Mouse (Mus musculus) ovary, postnatal 36 days (tissue): ENCODE data around the gene Gng8.
A peak's percentile ranks its signal among the peaks of the same experiment; 100 is the strongest.

Experiments used
- DNase-seq: peaks from one replicate; pipeline ENCODE4 v3.0.0; 2022; ENCODE audit warnings: low spot score, mixed read lengths

The Gng8 gene

GRCm38 (mm10) chr7:16876006-16876405, 15.6 kb upstream of the Gng8 start:
- no peak for DNase-seq

DNA sequence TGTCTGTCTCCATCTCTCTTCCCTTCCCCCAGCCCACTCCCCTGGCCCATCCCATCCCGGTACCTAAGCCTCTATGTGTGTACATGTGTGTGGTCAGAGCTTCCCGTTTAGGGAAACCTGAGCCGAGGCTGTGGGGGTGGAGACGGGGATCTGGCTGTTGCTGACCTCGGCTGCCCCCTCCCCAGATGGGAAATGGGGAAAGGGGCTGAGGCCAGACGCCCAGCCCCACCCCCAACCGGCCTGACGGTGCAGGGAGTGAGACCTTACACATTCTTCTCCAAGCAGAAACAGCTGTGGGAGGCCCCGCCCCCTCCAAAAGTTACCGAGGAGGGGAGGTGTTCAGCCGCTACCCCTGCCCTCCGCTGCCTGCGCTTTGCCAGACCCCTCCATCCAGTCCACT, 15.0 kb upstream of the Gng8 start:
- no peak for DNase-seq

DNA sequence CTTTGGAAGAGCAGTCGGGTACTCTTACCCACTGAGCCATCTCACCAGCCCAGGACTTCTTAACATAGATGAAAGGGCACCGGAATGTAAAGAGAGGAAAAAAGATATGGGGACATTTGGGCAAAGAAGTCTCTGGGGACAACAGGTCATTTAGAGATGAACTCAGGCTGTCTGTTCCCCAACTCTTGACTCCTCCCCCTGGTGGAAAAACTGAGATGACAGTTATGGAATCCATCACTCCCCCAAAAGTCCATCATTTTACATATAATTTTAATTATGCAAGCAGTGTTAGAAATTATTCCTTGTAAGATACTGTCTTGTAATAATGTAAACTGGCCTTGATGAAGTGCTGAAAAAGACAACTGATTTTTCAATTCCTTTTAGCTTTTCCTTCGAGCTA, 13.9 kb upstream of the Gng8 start:
- DNase-seq: no peak

DNA sequence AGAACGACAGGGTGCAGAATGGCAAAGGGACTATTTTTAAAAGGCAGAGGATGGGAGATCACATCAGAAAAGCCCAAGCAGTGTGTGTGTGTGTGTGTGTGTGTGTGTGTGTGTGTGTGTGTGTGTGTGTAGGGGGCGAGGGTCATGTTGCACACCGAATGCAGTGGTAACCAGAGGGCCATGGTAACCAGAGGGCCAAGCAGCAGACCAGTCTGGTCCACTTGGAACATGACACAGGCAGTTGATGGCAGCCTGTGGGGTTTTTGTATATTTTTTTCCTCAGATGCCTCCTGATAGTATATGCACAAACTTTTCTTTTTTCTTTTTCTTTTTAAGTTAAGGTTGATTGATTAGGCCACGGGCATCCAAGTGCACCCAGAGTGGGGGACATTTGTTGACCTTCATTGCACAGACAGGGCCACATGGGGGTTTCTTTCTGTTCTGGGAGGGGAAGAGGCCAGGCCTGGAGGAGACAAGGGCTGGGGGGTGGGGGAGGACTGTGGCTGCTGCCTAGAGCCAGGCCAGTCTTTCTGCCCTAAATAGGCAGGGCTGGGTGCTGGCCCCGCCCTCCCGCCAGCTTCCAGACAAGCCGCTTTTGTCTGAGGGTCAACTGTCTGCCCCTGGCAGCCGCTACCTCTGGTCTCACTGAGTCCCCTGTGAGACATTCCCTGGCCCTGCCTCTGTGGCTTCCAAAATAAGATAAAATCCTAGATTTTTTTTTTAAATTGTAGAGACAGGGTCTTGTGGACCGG, 11.6 kb upstream of the Gng8 start:
- DNase-seq: peak; percentile 47

- no peak for DNase-seq
Measured at GRCm38 (mm10) chr7:16880615-16881014, 11.0 kb upstream of the Gng8 start.

- DNase-seq: no peak
Measured at GRCm38 (mm10) chr7:16883162-16883561, 8.4 kb upstream of the Gng8 start.

GRCm38 (mm10) chr7:16884334-16884733, 7.3 kb upstream of the Gng8 start:
- no peak for DNase-seq

DNA sequence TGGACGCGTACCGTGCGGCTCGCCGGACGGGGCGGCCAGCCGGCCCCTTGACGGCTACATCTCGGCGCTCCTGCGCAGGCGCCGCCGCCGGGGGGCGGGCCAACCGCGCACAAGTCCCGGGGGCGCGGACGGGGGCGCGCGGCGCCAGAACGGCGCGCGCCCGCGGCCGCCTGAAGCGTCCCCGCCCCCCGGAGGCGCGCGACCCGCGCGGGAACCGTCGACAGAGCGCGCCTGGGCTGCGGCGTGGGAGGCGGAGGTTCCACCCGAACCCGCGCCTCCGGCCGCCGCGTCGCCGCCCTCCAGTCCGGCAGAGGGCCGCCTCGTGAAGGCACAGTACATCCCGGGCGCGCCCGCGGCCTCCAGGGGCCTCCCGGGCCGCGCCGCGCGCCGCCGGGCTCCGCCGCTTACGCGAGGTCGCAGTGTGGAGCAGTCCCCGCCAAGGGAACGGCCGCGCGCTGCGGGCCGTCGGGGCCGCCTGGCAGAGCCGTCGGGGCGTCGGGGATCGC, 6.3 kb upstream of the Gng8 start:
- no peak for DNase-seq

GRCm38 (mm10) chr7:16885905-16886304, 5.7 kb upstream of the Gng8 start:
- no peak for DNase-seq

DNA sequence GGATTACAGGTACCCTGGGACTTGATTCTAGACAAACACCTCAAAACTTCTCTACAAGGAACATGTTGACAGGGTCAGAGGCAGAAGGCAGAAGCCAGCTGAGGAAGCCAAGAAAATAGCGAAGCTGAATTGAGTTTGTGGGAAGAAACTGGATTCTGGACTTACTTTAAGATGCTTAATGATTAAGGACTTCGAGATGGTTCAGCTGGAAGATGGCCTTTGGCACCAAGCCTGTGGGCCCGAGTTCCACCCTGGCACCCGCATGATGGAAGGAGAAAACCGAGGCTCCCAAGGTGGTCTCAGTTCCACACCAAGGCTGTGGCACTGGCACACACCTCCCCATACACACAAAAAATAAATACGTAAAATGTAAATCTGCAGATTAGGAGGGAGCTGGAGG, 1.1 kb upstream of the Gng8 start:
- DNase-seq: no peak

DNA sequence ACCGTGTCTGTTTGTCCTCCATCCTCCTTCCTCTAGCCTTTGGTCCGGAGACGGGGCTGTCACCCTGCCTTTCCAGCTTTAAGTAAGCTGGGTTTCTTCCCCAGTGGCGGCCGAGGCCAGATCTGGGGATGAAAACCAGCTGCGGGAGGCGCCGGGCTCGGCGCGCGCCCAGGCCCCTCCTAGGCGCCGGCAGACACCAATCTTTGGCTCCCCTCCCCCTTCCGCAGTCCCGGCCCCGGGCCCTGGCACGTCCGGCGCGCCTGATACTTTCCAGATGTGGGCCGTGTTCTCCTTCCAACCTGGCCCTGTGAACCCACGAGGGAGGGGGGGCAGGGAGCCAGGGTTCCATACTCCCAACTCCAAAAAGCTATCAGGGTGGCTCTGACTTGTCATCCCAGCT, 642 bp upstream of the Gng8 start:
- peak; percentile 74 for DNase-seq

DNA sequence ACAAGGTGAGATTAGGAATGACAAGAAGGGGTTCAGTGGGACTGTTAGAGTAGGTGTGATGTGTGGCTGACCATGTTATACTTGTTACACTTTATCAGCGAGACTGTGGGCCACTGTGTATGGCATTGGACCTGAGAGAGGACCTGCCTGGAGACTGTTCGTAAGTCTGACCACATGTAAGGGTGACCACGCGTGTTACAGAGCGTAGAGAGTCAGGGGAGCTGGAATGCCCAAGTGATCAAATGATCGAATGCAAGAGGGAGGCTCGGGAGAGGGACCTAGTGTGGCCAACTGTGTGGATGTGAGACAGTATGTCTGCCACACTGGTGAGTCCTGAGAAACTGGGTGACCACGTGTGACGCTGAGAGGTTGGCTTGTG, 755 bp downstream of the Gng8 start:
- DNase-seq: no peak

- no peak for DNase-seq
Measured at GRCm38 (mm10) chr7:16893612-16894011, 2.0 kb downstream of the Gng8 start.

DNA sequence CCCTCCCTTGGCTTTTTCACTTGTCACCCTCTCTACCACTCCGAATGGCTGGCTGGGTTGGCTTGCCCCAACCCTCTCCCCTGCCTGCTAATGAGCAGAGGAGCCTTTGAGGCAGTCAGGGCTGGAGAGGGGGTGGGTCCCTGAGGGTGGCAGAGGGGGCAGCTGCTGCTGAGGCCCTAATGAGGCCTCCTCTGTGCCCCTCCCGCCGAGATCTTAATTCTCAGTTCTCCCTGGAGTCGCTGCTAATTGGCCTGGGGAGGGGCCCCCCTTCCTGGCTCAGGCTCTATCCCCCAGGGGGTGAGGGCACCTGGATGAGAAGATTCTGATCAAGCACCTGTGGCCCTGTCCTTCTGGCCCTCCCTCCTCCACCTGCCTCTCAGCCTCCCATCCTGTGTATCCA, 2.7 kb downstream of the Gng8 start:
- no peak for DNase-seq

- DNase-seq: peak; percentile 72
Measured at GRCm38 (mm10) chr7:16895000-16895399, 3.4 kb downstream of the Gng8 start.

DNA sequence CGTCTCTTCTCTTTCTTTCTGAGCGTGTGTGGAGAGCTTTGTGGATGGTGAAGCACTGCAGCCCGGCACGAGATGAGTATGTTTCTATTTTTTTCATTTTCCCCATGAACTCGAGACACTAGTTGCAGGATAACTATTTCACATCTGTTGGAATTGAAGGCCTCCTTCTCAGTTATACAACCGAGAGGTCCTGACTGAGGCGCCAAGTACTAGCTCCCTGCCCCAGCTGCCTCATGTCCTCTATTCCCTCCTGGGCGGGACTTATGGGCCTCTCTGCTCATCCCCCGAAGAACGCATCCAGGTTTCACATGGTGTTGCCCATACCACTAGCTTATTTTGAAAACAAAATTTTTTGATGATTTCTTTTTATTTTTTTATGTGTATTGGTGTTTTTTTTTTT, 3.9 kb downstream of the Gng8 start:
- no peak for DNase-seq

DNA sequence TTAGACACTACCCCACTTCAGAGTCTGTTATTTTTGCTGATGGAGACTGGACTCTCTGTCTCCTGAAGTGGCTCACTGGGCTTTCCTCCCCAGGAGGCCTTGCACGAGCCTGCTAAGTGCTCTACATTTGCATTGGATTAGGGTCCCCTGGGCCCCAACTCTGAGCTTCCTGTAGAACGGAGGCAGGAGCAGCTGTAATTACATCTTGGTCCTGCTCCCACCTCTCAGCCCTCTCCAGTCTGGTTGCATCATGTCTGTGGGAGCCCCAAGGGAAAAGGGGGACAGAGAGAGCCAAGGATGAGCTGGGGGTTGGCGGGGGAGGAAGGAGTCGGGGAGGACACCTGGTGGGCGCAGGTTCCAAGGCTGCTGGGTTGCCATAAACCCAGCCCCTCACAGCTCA, 8.9 kb downstream of the Gng8 start:
- no peak for DNase-seq

- no peak for DNase-seq
Measured at GRCm38 (mm10) chr7:16903439-16903955, 11.9 kb downstream of the Gng8 start.

GRCm38 (mm10) chr7:16904120-16904675, 12.6 kb downstream of the Gng8 start:
- DNase-seq: no peak

GRCm38 (mm10) chr7:16905491-16906021, 14.0 kb downstream of the Gng8 start:
- DNase-seq: peak; percentile 35

DNA sequence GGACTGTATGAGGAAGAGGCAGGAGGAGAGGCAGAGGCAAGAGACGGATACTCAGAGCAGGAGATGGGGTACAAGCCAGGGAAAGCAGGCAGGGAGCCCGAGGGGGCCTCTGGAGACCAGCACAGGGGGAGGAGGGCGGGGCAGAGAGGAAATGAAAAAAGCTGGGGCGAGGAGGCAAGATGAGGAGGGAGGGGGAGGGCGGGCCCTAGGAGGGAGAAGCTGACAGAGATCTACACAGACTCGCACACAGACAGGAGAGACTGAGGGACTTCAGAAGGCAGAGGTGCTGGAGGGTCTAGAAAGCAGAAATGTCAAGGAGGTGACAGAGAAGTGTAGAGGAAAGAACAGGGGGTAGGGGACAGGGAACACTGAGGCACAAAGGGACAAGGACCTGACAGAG, 14.7 kb downstream of the Gng8 start, which contains the start of gene Ptgir:
TSS of gene Ptgir (plus strand) at position 210 of the 400 bp plus-strand sequence.
- no peak for DNase-seq

DNA sequence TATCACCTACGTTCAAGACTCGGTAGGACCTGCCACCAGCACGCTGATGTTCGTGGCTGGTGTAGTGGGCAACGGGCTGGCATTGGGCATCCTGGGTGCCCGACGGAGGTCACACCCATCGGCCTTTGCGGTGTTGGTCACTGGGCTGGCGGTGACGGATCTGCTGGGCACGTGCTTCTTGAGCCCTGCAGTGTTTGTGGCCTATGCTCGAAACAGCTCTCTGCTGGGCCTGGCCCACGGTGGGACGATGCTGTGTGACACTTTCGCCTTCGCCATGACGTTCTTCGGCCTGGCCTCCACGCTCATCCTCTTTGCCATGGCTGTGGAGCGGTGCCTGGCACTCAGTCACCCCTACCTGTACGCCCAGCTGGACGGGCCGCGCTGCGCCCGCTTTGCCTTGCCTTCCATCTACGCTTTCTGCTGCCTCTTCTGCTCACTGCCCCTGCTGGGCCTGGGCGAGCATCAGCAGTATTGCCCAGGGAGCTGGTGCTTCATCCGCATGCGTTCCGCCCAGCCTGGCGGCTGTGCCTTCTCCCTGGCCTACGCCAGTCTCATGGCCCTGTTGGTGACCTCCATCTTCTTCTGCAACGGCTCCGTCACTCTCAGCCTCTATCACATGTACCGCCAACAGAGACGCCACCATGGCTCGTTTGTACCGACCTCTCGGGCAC, 15.4 kb downstream of the Gng8 start:
- DNase-seq: no peak

DNA sequence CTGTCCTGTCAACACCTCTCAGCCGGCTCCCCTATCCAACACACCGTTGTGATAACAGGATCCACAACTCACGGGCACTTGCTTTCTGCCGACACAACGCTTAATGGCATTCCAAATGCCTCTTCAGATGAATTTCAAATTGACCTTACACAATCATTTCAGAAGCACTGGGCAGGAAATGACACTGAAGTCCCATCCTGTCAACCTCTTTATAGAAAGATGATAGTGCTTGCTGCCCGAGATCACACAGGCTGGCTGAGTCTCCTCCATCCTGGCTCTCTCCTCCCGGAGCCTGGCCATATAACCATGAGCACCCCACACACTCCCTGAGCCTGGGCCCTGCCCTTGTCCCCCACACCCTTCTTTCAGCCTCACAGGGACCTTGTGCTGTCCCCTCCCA, 16.3 kb downstream of the Gng8 start:
- no peak for DNase-seq
